8 mouse cellular contexts compared by ENCODE assay signal in the genomic region with DNA sequence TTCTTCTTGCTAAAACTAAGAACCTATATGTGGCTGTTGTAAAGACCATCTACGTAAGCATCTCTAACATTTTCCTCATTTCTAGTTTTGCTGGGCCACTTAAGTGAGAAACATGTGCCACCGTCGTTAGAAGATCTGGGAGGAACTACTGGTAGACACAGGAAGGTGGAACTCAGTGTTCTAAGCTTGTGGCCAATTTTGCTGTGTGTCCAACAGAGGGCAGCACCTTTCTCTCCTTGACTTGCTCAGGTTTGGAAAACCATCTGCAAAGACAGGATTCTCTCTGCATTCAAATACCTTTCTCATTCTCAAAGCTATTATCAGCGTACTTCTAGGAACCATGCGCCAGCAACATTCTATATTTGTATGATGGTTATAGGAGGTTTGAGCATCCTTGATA.
DNase-seq lines count a peak whose midpoint lies in the region; ATAC-seq lines count a peak whose summit lies in the region.

No protein-coding gene starts in this region.

- peak; percentile 78 for DNase-seq in hindbrain, embryonic 14.5 days (ENCODE audit: low spot score)
- DNase-seq in Muller cell, postnatal 12 days (ENCODE audit: inconsistent ontology term) = peak; percentile 36
- peak; percentile 61 for DNase-seq in cerebellum, adult 8-10 months
- DNase-seq in frontal cortex, postnatal 10 days (ENCODE audit: low spot score in 2 of 2) = peak; percentile 11 to 40
- peak; percentile 56 for DNase-seq in left cerebral cortex, postnatal 10 days (ENCODE audit: extremely low spot score in 1 of 2, low spot score in 2 of 2)
- DNase-seq in neural tube, embryonic 11.5 days (ENCODE audit: low spot score) = peak; percentile 47
- DNase-seq in spleen, postnatal 14 days (ENCODE audit: low spot score in 2 of 2) = no peak

- no peak overlapping the region for H3K4me2 ChIP-seq in hindbrain, embryonic 14.5 days (replicated peaks)
- no peak overlapping the region for H3K4me2 ChIP-seq in hindbrain, embryonic 13.5 days
- H3K4me2 ChIP-seq in neural tube, embryonic 11.5 days (ENCODE audit: low read depth) = no peak overlapping the region

- ATAC-seq in hindbrain, embryonic 14.5 days (ENCODE audit: low FRiP score) = no peak
- no peak for ATAC-seq in hindbrain, embryonic 13.5 days (ENCODE audit: low FRiP score)
- no peak for ATAC-seq in neural tube, embryonic 11.5 days (ENCODE audit: insufficient read depth, low FRiP score, low TSS enrichment)

- no peaks in the 10 kb centered on the region for H3K4me1 ChIP-seq in hindbrain, embryonic 14.5 days (replicated peaks; ENCODE audit: control insufficient read depth, insufficient read depth, low read length)
- H3K4me1 ChIP-seq in hindbrain, embryonic 13.5 days (replicated peaks) = no peaks in the 10 kb centered on the region
- no peaks in the 10 kb centered on the region for H3K4me1 ChIP-seq in neural tube, embryonic 11.5 days (ENCODE audit: control insufficient read depth, insufficient read depth, low read length)

- H3K4me3 ChIP-seq in hindbrain, embryonic 14.5 days (replicated peaks; ENCODE audit: low read length) = no peak overlapping the region
- H3K4me3 ChIP-seq in hindbrain, embryonic 13.5 days = no peak overlapping the region
- H3K4me3 ChIP-seq in neural tube, embryonic 11.5 days (ENCODE audit: low read depth, low read length) = no peak overlapping the region

- H3K36me3 ChIP-seq in hindbrain, embryonic 14.5 days (replicated peaks; ENCODE audit: control insufficient read depth, insufficient read depth) = no peaks in the 10 kb centered on the region
- no peaks in the 10 kb centered on the region for H3K36me3 ChIP-seq in hindbrain, embryonic 13.5 days
- no peaks in the 10 kb centered on the region for H3K36me3 ChIP-seq in neural tube, embryonic 11.5 days (ENCODE audit: control insufficient read depth, insufficient read depth, low read length)

- intact Hi-C loops in left cerebral cortex, postnatal 10 days (cut with DNase I) = no loop called here

- H3K27me3 ChIP-seq in hindbrain, embryonic 14.5 days (ENCODE audit: control insufficient read depth, insufficient read depth, low read length) = no peaks in the 10 kb centered on the region
- peaks cover 18% of the 10 kb centered on the region for H3K27me3 ChIP-seq in hindbrain, embryonic 13.5 days
- no peaks in the 10 kb centered on the region for H3K27me3 ChIP-seq in neural tube, embryonic 11.5 days (ENCODE audit: control insufficient read depth, insufficient read depth, low read length)

- no peak overlapping the region for H3K27ac ChIP-seq in hindbrain, embryonic 14.5 days
- no peak overlapping the region for H3K27ac ChIP-seq in hindbrain, embryonic 13.5 days
- no peak overlapping the region for H3K27ac ChIP-seq in neural tube, embryonic 11.5 days (ENCODE audit: low read depth, low read length)

- H3K9me3 ChIP-seq in hindbrain, embryonic 14.5 days (ENCODE audit: control insufficient read depth, low read length) = no peaks in the 10 kb centered on the region
- H3K9me3 ChIP-seq in hindbrain, embryonic 13.5 days = no peaks in the 10 kb centered on the region
- H3K9me3 ChIP-seq in neural tube, embryonic 11.5 days (ENCODE audit: control insufficient read depth, low read length) = no peaks in the 10 kb centered on the region

- WGBS in hindbrain, embryonic 14.5 days = 41% methylated on average over 5 of the region's 5 CpGs
- WGBS in hindbrain, embryonic 13.5 days = 33% methylated on average over 5 of the region's 5 CpGs
- 40% methylated on average over 5 of the region's 5 CpGs for WGBS in neural tube, embryonic 11.5 days

- no peak overlapping the region for H3K9ac ChIP-seq in hindbrain, embryonic 14.5 days
- no peak overlapping the region for H3K9ac ChIP-seq in hindbrain, embryonic 13.5 days
- H3K9ac ChIP-seq in neural tube, embryonic 11.5 days (ENCODE audit: low read length) = no peak overlapping the region

Comparison
In these comparisons a context has a peak if more than half of its experiments do, and no peak if none do; other contexts are left out.
1. DNase-seq: peak in hindbrain, embryonic 14.5 days (single experiment), Muller cell, postnatal 12 days (single experiment), cerebellum, adult 8-10 months (single experiment), frontal cortex, postnatal 10 days (2 of 2), left cerebral cortex, postnatal 10 days (2 of 2) and neural tube, embryonic 11.5 days (single experiment); none in spleen, postnatal 14 days (0 of 2).